Comparison of ENCODE assay signal across 19 mouse cellular contexts in the genomic region with DNA sequence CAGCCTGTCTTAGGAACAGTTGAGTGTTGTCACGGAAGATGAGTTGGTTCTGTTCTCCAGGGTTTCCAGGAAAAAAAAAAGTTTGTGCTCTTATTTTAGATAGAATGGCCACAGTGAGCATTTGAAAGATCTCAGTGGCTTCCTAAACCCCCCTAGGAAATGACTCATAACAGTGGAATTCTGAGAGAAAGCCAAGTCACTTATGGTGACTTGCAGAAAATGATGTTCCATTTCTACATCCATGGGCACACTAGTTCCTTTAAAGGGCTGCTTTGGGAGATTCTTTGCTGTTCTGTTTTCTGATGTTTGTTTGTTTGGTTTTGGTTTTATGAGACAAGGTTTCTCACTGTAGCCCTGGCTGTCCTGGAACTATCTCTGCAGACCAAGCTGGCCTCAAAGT. TPM values are rescaled to one million over a fixed set of nuclear protein-coding genes. Genes with fewer than 3 reads are reported as not detected.
DNase-seq lines count a peak whose midpoint lies in the region; ATAC-seq and TF ChIP-seq lines count a peak whose summit lies in the region.
"Had no signal": no experiment of that assay in that cellular context is flagged by ENCODE, and none has a peak within 500 bp of the region (broad histone marks: within the 10 kb centered on the region; RNA-seq: fewer than 3 reads in every experiment).

No protein-coding gene starts in this region.

- H3K4me2 ChIP-seq in kidney, postnatal 0 days (ENCODE audit: low read length), result no peak overlapping the region
- peak overlapping the region; percentile 43 for H3K4me2 ChIP-seq in myocyte (ENCODE audit: low read depth)
- H3K4me2 ChIP-seq in forebrain, embryonic 11.5 days (ENCODE audit: low read depth, low read length, severe bottlenecking), result no peak overlapping the region
- H3K4me2 ChIP-seq in forebrain, embryonic 12.5 days, result no peak overlapping the region
- H3K4me2 ChIP-seq: embryonic facial prominence, embryonic 13.5 days; forebrain, embryonic 15.5 days; heart, embryonic 15.5 days; hindbrain, embryonic 12.5 days; intestine, embryonic 15.5 days; kidney, embryonic 15.5 days; limb, embryonic 13.5 days; midbrain, embryonic 13.5 days had no signal

- WGBS in kidney, postnatal 0 days, result 70% methylated on average over 1 of the region's 1 CpGs
- 75% methylated on average over 1 of the region's 1 CpGs for WGBS in forebrain, embryonic 11.5 days
- 88% methylated on average over 1 of the region's 1 CpGs for WGBS in forebrain, embryonic 12.5 days

- H3K36me3 ChIP-seq in kidney, postnatal 0 days (ENCODE audit: insufficient read depth, low read length), result no peaks in the 10 kb centered on the region
- no peaks in the 10 kb centered on the region for H3K36me3 ChIP-seq in myocyte (ENCODE audit: control insufficient read depth, insufficient read depth)
- H3K36me3 ChIP-seq in forebrain, embryonic 11.5 days (ENCODE audit: control insufficient read depth, insufficient read depth, low read length), result no peaks in the 10 kb centered on the region
- no peaks in the 10 kb centered on the region for H3K36me3 ChIP-seq in forebrain, embryonic 12.5 days (replicated peaks)
- H3K36me3 ChIP-seq: embryonic facial prominence, embryonic 13.5 days; forebrain, embryonic 15.5 days; heart, embryonic 15.5 days; hindbrain, embryonic 12.5 days; intestine, embryonic 15.5 days; kidney, embryonic 15.5 days; limb, embryonic 13.5 days; midbrain, embryonic 13.5 days had no signal

- no peak for ATAC-seq in kidney, postnatal 0 days (replicated peaks; ENCODE audit: low FRiP score, low read depth)
- peak; percentile 52 for ATAC-seq in granulocyte monocyte progenitor cell, adult 5-6 weeks (replicated peaks; ENCODE audit: poor library complexity, severe bottlenecking)
- ATAC-seq in CD4-positive, CD25-positive, alpha-beta regulatory T cell, adult 4 months, result no peak
- ATAC-seq in forebrain, embryonic 11.5 days (replicated peaks; ENCODE audit: low FRiP score), result no peak
- ATAC-seq in forebrain, embryonic 12.5 days (ENCODE audit: low FRiP score), result no peak
- ATAC-seq: forebrain, embryonic 15.5 days; intestine, embryonic 15.5 days; midbrain, embryonic 13.5 days had no signal

- TF ChIP-seq POLR2A in myocyte (IDR thresholded peaks at IDR 0.05; ENCODE audit: insufficient read length, low read depth), result no peak

- H3K4me3 ChIP-seq in kidney, postnatal 0 days (replicated peaks; ENCODE audit: low read depth, low read length), result no peak overlapping the region
- H3K4me3 ChIP-seq in myocyte, result no peak overlapping the region
- H3K4me3 ChIP-seq in forebrain, embryonic 11.5 days (ENCODE audit: low read depth, low read length), result no peak overlapping the region
- no peak overlapping the region for H3K4me3 ChIP-seq in forebrain, embryonic 12.5 days (replicated peaks)
- H3K4me3 ChIP-seq: embryonic facial prominence, embryonic 13.5 days; forebrain, embryonic 15.5 days; heart, embryonic 15.5 days; hindbrain, embryonic 12.5 days; intestine, embryonic 15.5 days; kidney, embryonic 15.5 days; limb, embryonic 13.5 days; midbrain, embryonic 13.5 days had no signal

- H3K27me3 ChIP-seq in kidney, postnatal 0 days (ENCODE audit: insufficient read depth, low read length), result no peaks in the 10 kb centered on the region
- no peaks in the 10 kb centered on the region for H3K27me3 ChIP-seq in myocyte (ENCODE audit: control insufficient read depth, insufficient read depth, insufficient read length)
- H3K27me3 ChIP-seq in forebrain, embryonic 11.5 days (ENCODE audit: control insufficient read depth, insufficient read depth, low read length), result no peaks in the 10 kb centered on the region
- no peaks in the 10 kb centered on the region for H3K27me3 ChIP-seq in forebrain, embryonic 12.5 days
- H3K27me3 ChIP-seq: embryonic facial prominence, embryonic 13.5 days; forebrain, embryonic 15.5 days; heart, embryonic 15.5 days; hindbrain, embryonic 12.5 days; intestine, embryonic 15.5 days; kidney, embryonic 15.5 days; limb, embryonic 13.5 days; midbrain, embryonic 13.5 days had no signal

- TF ChIP-seq CTCF in kidney, postnatal 0 days (IDR thresholded peaks at IDR 0.05; ENCODE audit: low read depth), result no peak

- H3K27ac ChIP-seq in kidney, postnatal 0 days, result no peak overlapping the region
- no peak overlapping the region for H3K27ac ChIP-seq in forebrain, embryonic 11.5 days (ENCODE audit: low read depth, low read length)
- H3K27ac ChIP-seq in forebrain, embryonic 12.5 days, result no peak overlapping the region
- H3K27ac ChIP-seq: embryonic facial prominence, embryonic 13.5 days; forebrain, embryonic 15.5 days; heart, embryonic 15.5 days; hindbrain, embryonic 12.5 days; intestine, embryonic 15.5 days; kidney, embryonic 15.5 days; limb, embryonic 13.5 days; midbrain, embryonic 13.5 days had no signal

- DNase-seq in kidney, postnatal 0 days (ENCODE audit: low spot score), result peak; percentile 34
- no peak for DNase-seq in kidney, postnatal 25 days
- DNase-seq in NIH3T3 (ENCODE audit: low read depth), result peak; percentile 68
- no peak for DNase-seq in forebrain, embryonic 11.5 days (ENCODE audit: low spot score)
- DNase-seq: adrenal gland, postnatal 36 days; cerebellum, adult 11 months; heart, adult 11 months had no signal

- H3K79me2 ChIP-seq in myocyte (ENCODE audit: control insufficient read depth, insufficient read depth), result no peaks in the 10 kb centered on the region

- H3K4me1 ChIP-seq in kidney, postnatal 0 days (replicated peaks; ENCODE audit: insufficient read depth, low read length), result no peaks in the 10 kb centered on the region
- H3K4me1 ChIP-seq in forebrain, embryonic 11.5 days (replicated peaks; ENCODE audit: control insufficient read depth, insufficient read depth, low read length), result no peaks in the 10 kb centered on the region
- H3K4me1 ChIP-seq in forebrain, embryonic 12.5 days, result no peaks in the 10 kb centered on the region
- H3K4me1 ChIP-seq: embryonic facial prominence, embryonic 13.5 days; forebrain, embryonic 15.5 days; hindbrain, embryonic 12.5 days; intestine, embryonic 15.5 days; kidney, embryonic 15.5 days; limb, embryonic 13.5 days; midbrain, embryonic 13.5 days had no signal

- H3ac ChIP-seq in myocyte (ENCODE audit: control insufficient read depth, insufficient read length), result no peak overlapping the region

- no peak overlapping the region for H3K9ac ChIP-seq in kidney, postnatal 0 days (ENCODE audit: low read depth, low read length)
- no peak overlapping the region for H3K9ac ChIP-seq in forebrain, embryonic 11.5 days (ENCODE audit: low read length)
- no peak overlapping the region for H3K9ac ChIP-seq in forebrain, embryonic 12.5 days
- H3K9ac ChIP-seq: embryonic facial prominence, embryonic 13.5 days; forebrain, embryonic 15.5 days; heart, embryonic 15.5 days; hindbrain, embryonic 12.5 days; intestine, embryonic 15.5 days; kidney, embryonic 15.5 days; limb, embryonic 13.5 days; midbrain, embryonic 13.5 days had no signal

- H3K9me3 ChIP-seq in kidney, postnatal 0 days (replicated peaks; ENCODE audit: low read length), result no peaks in the 10 kb centered on the region
- no peaks in the 10 kb centered on the region for H3K9me3 ChIP-seq in forebrain, embryonic 11.5 days (ENCODE audit: control insufficient read depth, low read length)
- 0 out of 2 replicates have a peak, but pooled peaks cover 3% of the 10 kb centered on the region for H3K9me3 ChIP-seq in forebrain, embryonic 12.5 days
- H3K9me3 ChIP-seq: forebrain, embryonic 15.5 days; heart, embryonic 15.5 days; intestine, embryonic 15.5 days; kidney, embryonic 15.5 days had no signal

TF ChIP-seq in myocyte, 11 proteins besides CTCF, POLR2A, EP300 and RAD21:
- no peak for TF ChIP-seq E2F4 (IDR thresholded peaks at IDR 0.05; ENCODE audit: insufficient read depth)
- TF ChIP-seq TCF3 (IDR thresholded peaks at IDR 0.05; ENCODE audit: insufficient read length, low read depth), result no peak

RNA-seq across cellular contexts. Expression of a gene that starts 34.1 kb away (rescaled TPM):
- 13.0 and 13.8 TPM in 2 replicates for polyA plus RNA-seq in kidney, postnatal 0 days (2015; fragmentation: Nextera tagmentation; extraction: Ambion mirVana)
- total RNA-seq in granulocyte monocyte progenitor cell, adult 5-6 weeks (2014; fragmentation: Nextera tagmentation), result 66.3 and 67.0 TPM in 2 replicates
- total RNA-seq in granulocyte monocyte progenitor cell, adult 5-6 weeks (2017), result 94.8 and 95.1 TPM in 2 replicates
- 16.2 TPM for polyA plus RNA-seq in myocyte (2012; fragmentation: generic; extraction: Trizol)
- polyA plus RNA-seq in CD4-positive, CD25-positive, alpha-beta regulatory T cell, adult 4 months (2017; shearing (Covaris generic)), result under 1 TPM; 0.30 to 0.68 TPM
- polyA plus RNA-seq in forebrain, embryonic 11.5 days (2014; fragmentation: Nextera tagmentation; extraction: Ambion mirVana), result 50.1 and 50.4 TPM in 2 replicates
- polyA plus RNA-seq in forebrain, embryonic 12.5 days (2016; fragmentation: Nextera tagmentation; extraction: Ambion mirVana), result 66.7 and 68.4 TPM in 2 replicates

Comparison
In these comparisons a context has a peak if more than half of its experiments do, and no peak if none do; other contexts are left out.
1. DNase-seq: peak in kidney, postnatal 0 days (single experiment) and NIH3T3 (single experiment); none in kidney, postnatal 25 days (0 of 2) and forebrain, embryonic 11.5 days (single experiment).